Mouse (Mus musculus): ENCODE results near the gene Mrps36.

DNA sequence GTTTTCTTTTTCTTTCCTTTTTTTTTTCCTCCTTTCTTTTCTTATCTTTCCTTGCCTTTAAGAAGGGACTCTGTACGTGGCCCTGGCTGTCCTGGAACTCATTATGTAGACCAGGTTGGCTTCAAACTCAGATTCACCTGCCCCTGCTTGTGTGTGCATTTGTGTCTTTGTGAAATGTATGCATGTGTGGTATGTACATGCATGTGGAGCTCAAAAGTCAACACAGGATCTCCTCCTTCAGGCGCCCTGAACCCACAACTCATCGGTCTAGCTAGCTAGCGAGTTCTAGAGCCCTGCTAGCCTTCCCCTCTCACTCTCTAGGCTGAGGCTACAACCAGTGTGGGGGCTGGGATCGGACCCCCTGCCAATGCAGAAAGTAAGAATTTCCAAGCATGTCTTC, 1.6 kb downstream of the Mrps36 start:
- no peak for TF ChIP-seq POLR2A (IDR thresholded peaks at IDR 0.05; ENCODE audit: low read depth, low read length)
- TF ChIP-seq CTCF (IDR thresholded peaks at IDR 0.05; ENCODE audit: extremely low read depth, insufficient read depth, insufficient read length, insufficient replicate concordance), result no peak
